Mouse (Mus musculus): ENCODE results near the gene Grin3b.
A peak's percentile ranks its signal among the peaks of the same experiment; 100 is the strongest.
"Not testable (repeated sequence)": the region's sequence is repeated elsewhere in the genome, so short reads cannot be mapped to it uniquely, and the experiment has no call there.

Gene Grin3b

GRCm38 (mm10) chr10:79936284-79936910 is 34.1 kb upstream of the Grin3b start:
- DNase-seq (ENCODE audit: low read depth, low spot score): no peak

GRCm38 (mm10) chr10:79936911-79937441 is 33.5 kb upstream of the Grin3b start:
- peak; percentile 75 for DNase-seq (ENCODE audit: low read depth, low spot score)

GRCm38 (mm10) chr10:79937775-79938526 is 32.6 kb upstream of the Grin3b start:
- DNase-seq (ENCODE audit: low read depth, low spot score): no peak

GRCm38 (mm10) chr10:79940749-79941148 is 29.8 kb upstream of the Grin3b start:
- no peak for DNase-seq (ENCODE audit: low read depth, low spot score)

- DNase-seq (ENCODE audit: low read depth, low spot score): no peak
These were observed 27.5 kb upstream of the Grin3b start for GRCm38 (mm10) chr10:79942988-79943387.

GRCm38 (mm10) chr10:79943471-79943901 is 27.0 kb upstream of the Grin3b start:
- no peak for DNase-seq (ENCODE audit: low read depth, low spot score)

GRCm38 (mm10) chr10:79945507-79946234 is 24.8 kb upstream of the Grin3b start:
- no peak for DNase-seq (ENCODE audit: low read depth, low spot score)

GRCm38 (mm10) chr10:79946752-79947322 is 23.7 kb upstream of the Grin3b start:
- DNase-seq (ENCODE audit: low read depth, low spot score): no peak

- DNase-seq (ENCODE audit: low read depth, low spot score): no peak
These were observed 23.0 kb upstream of the Grin3b start for GRCm38 (mm10) chr10:79947502-79947901.

GRCm38 (mm10) chr10:79949873-79950272 is 20.6 kb upstream of the Grin3b start:
- DNase-seq (ENCODE audit: low read depth, low spot score): no peak

- no peak for DNase-seq (ENCODE audit: low read depth, low spot score)
These were observed 19.9 kb upstream of the Grin3b start for GRCm38 (mm10) chr10:79950661-79951060.

- no peak for DNase-seq (ENCODE audit: low read depth, low spot score)
These were observed 16.6 kb upstream of the Grin3b start for GRCm38 (mm10) chr10:79953946-79954345.

- DNase-seq (ENCODE audit: low read depth, low spot score): no peak
These were observed 14.8 kb upstream of the Grin3b start for GRCm38 (mm10) chr10:79955691-79956090.

GRCm38 (mm10) chr10:79956643-79957154 is 13.8 kb upstream of the Grin3b start:
- no peak for DNase-seq (ENCODE audit: low read depth, low spot score)

GRCm38 (mm10) chr10:79958140-79958816 is 12.2 kb upstream of the Grin3b start:
- DNase-seq (ENCODE audit: low read depth, low spot score): peak; percentile 67

GRCm38 (mm10) chr10:79959412-79959811 is 11.1 kb upstream of the Grin3b start:
- DNase-seq (ENCODE audit: low read depth, low spot score): not testable (repeated sequence)

- DNase-seq (ENCODE audit: low read depth, low spot score): peak; percentile 100
These were observed 10.5 kb upstream of the Grin3b start, which contains the start of gene Wdr18 for GRCm38 (mm10) chr10:79959847-79960601. Gene Wdr18 (plus strand): TSS chr10:79960152.

- DNase-seq (ENCODE audit: low read depth, low spot score): no peak
These were observed 9.7 kb upstream of the Grin3b start for GRCm38 (mm10) chr10:79960671-79961294.

GRCm38 (mm10) chr10:79964727-79965126 is 5.8 kb upstream of the Grin3b start:
- no peak for DNase-seq (ENCODE audit: low read depth, low spot score)

GRCm38 (mm10) chr10:79965325-79965724 is 5.2 kb upstream of the Grin3b start:
- DNase-seq (ENCODE audit: low read depth, low spot score): no peak
